Mouse (Mus musculus) telencephalon, adult 2 months (tissue): ENCODE measurements around the gene Cd3g.
"Not testable (repeated sequence)": the region's sequence is repeated elsewhere in the genome, so short reads cannot be mapped to it uniquely, and the experiment has no call there.

Experiments
- DNase-seq: peaks from one replicate; pipeline ENCODE4 v3.0.0-alpha.2; 2011; ENCODE audit warnings: low read depth, low spot score

The Cd3g gene

GRCm38 (mm10) chr9:44985721-44986161, 5.5 kb upstream of the Cd3g start:
- DNase-seq, result no peak

GRCm38 (mm10) chr9:44983001-44983400, 2.8 kb upstream of the Cd3g start:
- no peak for DNase-seq

GRCm38 (mm10) chr9:44982531-44982930, 2.3 kb upstream of the Cd3g start:
- no peak for DNase-seq

GRCm38 (mm10) chr9:44982081-44982480, 1.9 kb upstream of the Cd3g start:
- DNase-seq, result no peak

- DNase-seq, result no peak
These were observed 1.4 kb upstream of the Cd3g start, which contains the start of gene Cd3d for GRCm38 (mm10) chr9:44981676-44982075. TSS of gene Cd3d (plus strand) at chr9:44981786.

- no peak for DNase-seq
These were observed 873 bp upstream of the Cd3g start for GRCm38 (mm10) chr9:44981104-44981503.

GRCm38 (mm10) chr9:44979806-44980205, 425 bp downstream of the Cd3g start:
- DNase-seq, result no peak

- no peak for DNase-seq
These were observed 2.4 kb downstream of the Cd3g start for GRCm38 (mm10) chr9:44977813-44978212.

GRCm38 (mm10) chr9:44969450-44969849, 10.8 kb downstream of the Cd3g start:
- DNase-seq, result no peak

- not testable (repeated sequence) for DNase-seq
These were observed 12.5 kb downstream of the Cd3g start for GRCm38 (mm10) chr9:44967763-44968162.

GRCm38 (mm10) chr9:44966815-44967242, 13.4 kb downstream of the Cd3g start:
- peak; percentile 26 for DNase-seq

GRCm38 (mm10) chr9:44965833-44966466, 14.3 kb downstream of the Cd3g start:
- DNase-seq, result no peak

GRCm38 (mm10) chr9:44965126-44965832, 15.0 kb downstream of the Cd3g start, which contains the start of gene Ube4a:
TSS of gene Ube4a (minus strand) at chr9:44965600.
- DNase-seq, result peak; percentile 99

- DNase-seq, result no peak
These were observed 25.8 kb downstream of the Cd3g start for GRCm38 (mm10) chr9:44954432-44954831.

GRCm38 (mm10) chr9:44947836-44948235, 32.4 kb downstream of the Cd3g start:
- DNase-seq, result no peak

GRCm38 (mm10) chr9:44946185-44946695, 34.0 kb downstream of the Cd3g start:
- DNase-seq, result no peak

GRCm38 (mm10) chr9:44942421-44942820, 37.8 kb downstream of the Cd3g start:
- DNase-seq, result no peak

GRCm38 (mm10) chr9:44941756-44942155, 38.5 kb downstream of the Cd3g start:
- no peak for DNase-seq

GRCm38 (mm10) chr9:44921543-44921942, 58.7 kb downstream of the Cd3g start:
- DNase-seq, result no peak

GRCm38 (mm10) chr9:44921123-44921468, 59.1 kb downstream of the Cd3g start:
- DNase-seq, result no peak

- DNase-seq, result peak; percentile 99
These were observed 59.7 kb downstream of the Cd3g start, which contains the start of gene Atp5l for GRCm38 (mm10) chr9:44920374-44921122. TSS of gene Atp5l (minus strand) at chr9:44920742.

GRCm38 (mm10) chr9:44919606-44920005, 60.6 kb downstream of the Cd3g start:
- DNase-seq, result no peak
